Mouse (Mus musculus): Measurements from ENCODE around the gene Slc35g2. TPM values are rescaled to one million over a fixed set of nuclear protein-coding genes. Genes with fewer than 3 reads are reported as not detected.

Slc35g2 gene
- polyA plus RNA-seq (2017; shearing (Covaris generic)) = 1 to 10 TPM; 1.0 to 1.1 TPM

DNA sequence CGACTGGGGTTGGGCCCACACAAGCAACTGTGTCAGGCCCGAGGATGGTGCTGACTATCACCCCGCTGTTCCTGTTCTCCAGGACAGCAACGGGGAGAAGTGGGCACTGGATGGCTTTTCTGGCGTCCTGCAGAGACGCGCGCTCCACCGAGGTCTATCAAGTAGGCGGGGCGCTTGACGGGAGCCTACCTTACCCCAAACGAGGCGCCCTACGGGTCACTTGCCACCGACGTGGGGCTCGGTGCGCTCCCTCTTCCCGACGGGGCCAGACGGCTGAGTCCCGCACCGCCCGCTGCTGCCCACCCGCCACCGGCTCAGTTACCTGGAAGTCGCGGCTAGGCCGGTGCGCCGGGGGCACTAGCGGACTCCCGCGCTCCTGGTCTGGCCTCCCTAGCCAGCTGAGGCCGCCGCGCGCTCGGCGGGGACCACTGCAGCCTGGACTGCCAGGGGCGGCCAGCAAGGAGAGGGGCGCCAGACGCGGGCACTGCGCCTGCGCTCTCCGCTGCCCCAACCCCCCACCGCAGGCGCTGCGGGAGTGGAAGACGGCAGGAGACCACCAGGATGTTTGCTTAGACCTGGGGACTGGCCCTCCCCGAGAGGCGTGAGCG lies at the start of gene Slc35g2:
Gene Slc35g2 (minus strand): TSS at position 465 of the 608 bp plus-strand sequence.
- ATAC-seq = no peak

DNA sequence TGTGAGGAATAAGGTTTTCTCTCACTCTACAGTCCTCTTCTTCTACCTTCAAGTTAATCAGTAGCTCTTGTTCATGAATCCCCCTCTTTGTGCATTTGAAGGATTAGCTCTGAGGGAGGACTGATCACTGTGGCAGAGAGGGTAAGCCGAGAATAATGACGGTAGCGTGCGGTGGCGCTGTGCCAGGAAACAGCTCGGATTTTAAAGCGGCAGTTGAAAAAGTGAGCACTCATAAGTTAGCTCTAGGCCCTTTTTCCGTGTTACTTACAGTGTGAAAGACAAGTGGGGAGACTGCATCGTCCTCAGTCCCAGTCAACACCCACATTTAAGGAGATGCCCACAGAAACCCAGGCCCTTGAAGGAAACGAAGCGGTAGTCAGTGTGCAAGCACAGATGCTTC lies 46.1 kb upstream of the Slc35g2 start:
- ATAC-seq = no peak

DNA sequence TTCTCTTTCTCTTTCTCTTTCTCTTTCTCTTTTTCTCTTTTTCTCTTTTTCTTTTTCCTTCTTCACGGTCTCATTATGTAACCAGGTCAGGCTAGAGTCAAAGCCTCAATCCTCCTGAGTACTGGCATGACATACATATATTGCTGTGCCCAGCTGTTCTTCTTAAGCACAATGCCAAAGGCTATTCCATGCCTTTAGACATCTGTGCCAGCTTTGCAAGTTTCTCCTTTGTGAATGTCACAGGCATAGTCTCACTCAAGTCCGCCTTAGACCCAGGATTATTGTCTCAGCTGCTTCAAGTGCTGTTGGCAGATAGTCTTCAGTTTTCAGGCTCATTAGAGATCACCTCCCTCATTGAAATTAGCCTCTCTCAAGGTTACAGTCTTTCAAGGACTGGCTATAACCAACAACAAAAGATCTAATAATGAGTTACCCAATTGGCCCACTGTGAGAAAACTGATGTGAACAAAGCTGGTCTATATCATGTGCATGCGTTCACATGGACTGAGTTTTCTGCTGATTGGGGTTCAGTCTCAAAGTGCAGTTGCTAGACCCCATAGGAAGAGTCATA lies 42.7 kb upstream of the Slc35g2 start:
- no peak for ATAC-seq

DNA sequence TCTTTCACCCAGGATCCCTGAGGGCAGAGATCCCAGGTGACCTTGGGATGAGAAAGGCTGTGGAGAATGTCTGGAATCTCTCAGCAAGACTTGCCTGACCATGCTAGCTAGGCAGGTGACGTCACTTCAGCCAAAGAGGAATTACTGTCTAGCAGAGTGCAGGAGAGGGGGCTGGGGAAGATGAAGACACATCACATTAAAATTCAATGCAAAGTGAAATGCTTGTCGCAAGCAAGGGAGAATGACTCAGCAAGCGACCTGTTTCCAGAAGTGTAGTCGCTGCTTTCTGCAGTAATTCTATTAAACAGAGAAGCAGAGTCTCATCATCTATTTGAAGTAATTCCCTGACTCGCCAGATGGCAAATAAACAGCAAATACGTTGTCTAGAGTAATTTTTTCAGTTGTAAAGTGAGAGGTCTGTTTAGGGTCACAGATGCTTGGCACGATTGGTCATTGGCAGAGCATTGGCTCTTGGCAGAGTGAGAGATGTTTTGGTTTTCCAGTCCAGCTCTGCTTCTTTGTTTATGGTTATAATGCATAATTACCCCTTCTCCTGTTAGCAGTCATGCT lies 35.2 kb upstream of the Slc35g2 start:
- no peak for ATAC-seq

DNA sequence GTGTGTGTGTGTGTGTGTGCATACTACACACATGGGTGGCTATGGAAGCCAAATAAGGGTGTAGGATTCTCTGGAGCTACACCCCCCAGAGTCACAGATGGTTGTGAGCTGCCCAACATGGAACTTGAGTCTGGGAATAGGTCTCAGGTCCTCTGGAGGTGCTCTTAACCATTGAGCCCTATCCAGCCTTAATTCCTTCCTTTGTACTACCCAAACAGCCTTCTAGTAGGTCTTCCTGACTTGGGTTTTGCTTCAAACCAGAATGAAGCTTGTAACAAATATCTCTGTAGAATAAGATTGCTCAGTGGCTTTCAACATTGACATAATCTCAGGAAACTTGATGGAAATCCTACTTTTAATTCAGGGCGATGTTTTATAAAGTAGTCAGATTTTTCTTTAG lies 34.6 kb upstream of the Slc35g2 start:
- ATAC-seq = no peak

DNA sequence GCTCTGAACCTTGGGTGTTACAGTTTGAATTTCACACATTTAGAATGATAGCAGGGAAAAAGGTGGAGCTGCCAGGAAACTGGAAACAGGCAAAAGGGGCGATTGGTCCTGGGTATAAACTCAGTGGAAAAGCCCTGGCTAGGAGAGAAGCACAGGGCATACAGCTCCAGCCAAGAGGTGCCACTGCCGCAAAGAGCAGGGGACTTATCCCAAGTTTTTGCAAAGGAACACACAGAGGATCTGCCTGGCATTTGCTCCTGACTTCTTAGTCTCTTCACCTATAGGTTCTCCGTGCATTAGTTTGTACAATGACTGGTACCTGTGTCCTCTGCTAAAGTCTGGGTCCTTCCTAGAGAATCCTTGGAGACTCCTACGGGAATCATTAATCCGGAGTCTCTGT lies 32.3 kb upstream of the Slc35g2 start:
- no peak for ATAC-seq

DNA sequence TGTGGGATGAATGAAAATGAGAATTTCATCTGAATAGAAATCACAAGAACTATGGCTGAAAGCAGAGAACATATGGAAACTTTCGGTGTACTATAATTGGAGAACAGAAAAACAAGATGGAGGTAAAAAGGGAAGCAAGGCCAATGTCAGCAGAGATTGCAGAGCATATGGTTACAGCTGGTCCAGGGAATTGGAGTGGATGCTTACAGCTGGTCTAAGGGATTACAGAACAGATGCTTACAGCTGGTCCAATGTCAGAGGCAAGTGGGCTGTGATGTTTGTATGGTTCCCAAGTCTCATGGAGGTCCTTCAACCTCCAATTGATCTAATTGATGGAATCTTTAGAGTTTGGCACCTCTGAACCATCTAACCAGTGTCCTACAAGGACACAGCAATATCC lies 31.2 kb upstream of the Slc35g2 start:
- no peak for ATAC-seq

DNA sequence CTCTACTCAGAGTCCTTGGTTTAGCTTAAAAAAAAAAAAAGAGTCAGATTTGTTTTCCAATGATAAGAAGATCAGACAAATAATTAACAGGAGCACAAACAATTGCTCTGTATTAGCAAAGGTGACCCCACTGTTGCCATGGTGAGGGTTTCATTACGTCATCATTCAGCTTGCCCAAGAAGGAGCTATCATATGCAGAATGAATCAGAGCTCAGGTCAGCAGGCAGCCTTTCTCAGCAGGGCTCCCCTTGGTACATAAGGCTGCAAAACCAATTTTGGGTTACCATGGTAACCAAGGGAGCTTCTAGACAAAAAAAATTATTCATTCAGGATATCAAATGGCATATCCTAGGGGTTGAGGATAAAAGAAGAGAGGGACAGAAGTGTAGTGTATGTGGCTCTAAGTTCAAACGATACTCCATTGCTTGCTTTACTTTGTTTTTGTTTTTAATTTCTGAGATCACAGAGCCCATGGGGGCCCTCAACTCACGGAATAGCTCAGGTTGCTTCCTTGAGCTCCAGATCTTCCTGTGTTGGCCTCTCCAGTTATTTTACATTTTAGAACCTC lies 29.0 kb upstream of the Slc35g2 start:
- no peak for ATAC-seq

DNA sequence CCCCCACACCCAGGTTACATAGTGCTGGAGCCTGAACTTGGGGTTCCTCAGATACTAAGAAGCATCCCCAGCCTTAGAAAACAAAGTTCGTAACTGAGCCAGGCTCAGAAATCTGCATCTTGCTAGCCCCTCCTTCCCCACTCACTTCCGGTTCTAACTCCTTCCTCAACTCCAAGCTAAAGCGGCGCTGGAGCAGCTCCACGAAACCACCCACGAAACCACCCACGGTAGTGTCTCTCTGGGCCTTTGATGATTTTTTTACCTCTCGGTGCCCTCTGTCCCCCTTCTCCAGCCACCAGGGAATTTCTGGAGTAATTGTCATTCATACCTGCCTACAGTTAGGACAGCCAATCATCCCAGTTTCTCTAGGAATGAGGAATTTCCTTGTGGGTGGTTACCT lies 26.7 kb upstream of the Slc35g2 start, which contains the start of gene Stag1:
Gene Stag1 (plus strand): TSS at position 253 of the 400 bp plus-strand sequence.
- no peak for ATAC-seq

DNA sequence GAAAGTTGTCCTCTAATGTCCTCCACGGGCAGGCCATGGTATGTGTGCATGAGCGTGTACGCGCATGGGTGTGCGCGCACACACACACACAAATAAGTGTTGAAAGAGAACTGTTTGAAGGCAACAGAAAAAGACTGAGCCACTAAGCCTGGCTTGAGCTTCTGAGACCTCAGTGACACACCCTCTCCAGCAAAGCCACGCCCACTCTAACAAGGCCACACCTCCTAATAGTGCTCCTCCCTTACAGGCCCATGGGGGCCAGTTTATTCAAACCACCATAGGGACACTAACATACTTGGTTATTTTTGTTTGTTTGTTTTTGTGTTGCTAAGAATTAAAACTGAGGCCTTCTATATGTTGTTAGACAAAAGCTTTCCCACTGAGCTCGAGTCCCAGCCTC lies 25.4 kb upstream of the Slc35g2 start:
- ATAC-seq = no peak

DNA sequence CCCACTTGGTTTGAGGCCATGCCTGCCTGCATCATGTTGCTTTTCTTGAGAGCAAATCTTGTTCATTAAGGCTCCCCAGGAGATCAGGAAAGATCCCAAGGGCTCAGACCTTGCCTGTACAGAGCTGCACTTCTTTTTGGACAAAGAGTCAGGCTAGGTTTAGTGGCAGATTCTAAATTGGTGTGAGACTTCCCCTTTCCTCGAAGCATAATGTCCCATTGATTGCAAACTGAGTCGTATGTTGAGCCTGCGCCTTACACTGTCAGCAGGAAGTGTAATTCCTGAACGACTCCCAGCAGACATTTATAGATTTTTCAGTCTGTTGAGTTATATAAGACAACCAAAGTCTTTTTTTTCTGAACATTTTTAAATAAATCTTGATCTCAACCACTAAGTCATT lies 19.6 kb upstream of the Slc35g2 start:
- ATAC-seq = no peak

DNA sequence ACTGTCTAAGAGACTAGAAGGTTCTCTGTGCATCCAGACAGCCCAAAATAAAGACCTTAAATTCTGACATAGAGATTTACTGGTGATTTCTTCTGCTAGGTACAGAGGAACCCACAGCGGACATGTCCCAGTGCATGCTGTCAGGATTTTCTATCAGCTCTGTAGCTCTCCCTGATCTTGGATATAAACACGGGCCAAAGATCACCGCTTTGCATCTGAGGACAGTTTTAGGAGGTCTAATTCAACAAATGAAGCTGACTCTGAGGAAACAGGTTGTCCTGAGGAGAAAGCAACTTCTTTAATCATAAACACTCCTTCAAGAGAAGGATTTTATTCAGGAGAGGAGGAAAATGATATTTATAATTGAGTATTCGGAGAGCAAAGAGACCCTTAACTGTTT lies 13.1 kb upstream of the Slc35g2 start:
- no peak for ATAC-seq

DNA sequence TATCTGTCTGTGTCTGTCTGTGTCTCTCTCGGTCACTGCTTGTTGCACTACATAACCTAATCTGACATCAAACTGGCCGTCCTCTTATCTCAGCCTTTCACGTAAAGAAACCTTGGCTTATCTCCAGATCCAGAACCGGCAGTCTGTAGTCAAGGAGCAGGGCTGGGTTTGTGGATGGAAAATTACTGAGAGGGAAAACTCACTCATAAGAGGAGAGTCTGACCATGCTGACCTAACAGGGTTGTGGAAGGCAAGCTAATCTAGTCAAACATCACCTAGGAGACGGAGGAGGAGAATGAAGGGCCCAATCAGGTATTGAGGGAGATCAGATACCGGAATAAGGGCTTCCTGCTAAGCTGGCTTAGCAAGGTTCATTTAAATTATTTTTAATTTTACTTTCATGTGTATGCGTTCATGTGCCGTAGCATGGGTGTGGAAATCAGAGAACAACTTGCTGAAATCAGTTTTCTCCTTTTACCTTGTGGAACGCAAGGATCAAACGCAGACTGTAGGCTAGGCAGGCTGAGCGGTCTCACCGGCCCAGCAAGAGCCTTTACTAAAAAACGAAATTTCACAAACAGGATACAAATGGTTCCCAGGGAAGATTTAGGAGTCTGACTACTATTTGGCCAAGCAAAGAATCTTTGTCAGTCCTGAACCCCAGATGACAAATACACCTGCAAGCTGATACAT lies 12.1 kb upstream of the Slc35g2 start:
- no peak for ATAC-seq

DNA sequence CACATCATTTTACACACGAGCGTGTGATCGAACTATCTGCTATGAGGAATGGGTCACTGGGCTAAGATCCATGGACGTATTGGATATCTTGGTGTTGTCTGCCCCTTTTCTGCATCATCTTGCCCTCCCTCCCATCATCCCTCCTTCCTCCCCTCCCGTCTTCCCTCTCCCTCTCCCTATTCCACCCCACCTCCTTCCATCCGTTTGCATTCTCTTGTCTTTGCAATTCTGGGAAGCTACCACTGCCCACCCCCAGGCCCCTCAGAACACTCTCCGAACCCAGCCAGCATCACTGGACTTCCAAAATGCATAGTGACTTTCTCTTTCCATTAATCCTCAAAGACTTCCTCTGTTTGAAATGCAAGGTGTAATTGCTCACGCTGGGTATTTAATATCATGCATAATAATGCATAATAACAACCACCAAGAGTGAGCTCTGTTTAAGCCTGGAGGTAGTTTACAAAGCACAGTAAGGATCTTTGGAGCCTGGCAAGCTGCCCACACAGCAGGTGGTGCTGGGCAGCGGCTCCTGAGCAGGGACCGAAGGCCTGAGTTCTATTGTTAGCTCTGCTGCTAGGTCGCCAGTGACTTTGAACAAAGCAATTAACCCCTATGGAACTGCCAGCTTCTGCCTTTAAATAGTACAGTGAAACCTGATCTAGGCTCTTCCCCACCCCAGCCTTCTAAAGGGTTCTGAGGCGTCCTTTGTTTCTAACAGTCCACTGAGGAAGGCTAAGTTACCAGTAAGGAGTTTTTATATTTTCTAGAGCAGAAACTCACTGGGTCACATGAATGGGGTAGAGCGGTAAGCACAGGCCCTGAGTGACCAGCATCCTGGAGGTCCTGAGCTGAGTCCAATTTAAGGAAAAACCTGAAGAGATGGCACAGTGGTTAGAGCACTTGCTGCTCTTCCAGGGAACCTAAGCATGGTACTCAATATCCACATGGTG lies 10.9 kb upstream of the Slc35g2 start:
- no peak for ATAC-seq

DNA sequence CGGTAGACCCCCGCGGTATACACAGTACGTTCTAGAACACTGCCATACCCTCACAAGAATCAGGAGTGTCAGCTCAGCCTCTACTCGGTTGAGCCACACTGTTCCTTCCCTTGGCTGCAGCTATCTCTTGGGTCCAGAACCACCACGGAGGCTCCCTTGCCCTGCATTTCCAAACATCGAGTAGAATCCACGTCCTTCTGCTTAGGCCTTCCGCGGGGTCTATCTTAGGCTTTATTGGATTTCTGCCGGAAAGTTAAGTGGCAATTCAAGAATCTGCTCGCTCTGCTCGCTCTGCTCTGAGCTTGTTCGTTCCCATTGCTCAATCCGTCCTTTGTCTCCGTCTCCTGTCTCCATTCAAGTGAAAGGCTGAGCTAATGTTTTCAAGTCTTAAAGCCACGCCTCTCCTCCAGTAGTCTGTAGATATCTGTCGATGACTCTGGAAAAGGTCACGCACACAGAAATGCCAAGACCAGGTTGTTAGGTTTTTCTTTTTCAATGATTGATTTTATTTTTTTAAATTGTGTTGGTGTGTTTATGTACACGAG lies 9.4 kb upstream of the Slc35g2 start:
- ATAC-seq = no peak

DNA sequence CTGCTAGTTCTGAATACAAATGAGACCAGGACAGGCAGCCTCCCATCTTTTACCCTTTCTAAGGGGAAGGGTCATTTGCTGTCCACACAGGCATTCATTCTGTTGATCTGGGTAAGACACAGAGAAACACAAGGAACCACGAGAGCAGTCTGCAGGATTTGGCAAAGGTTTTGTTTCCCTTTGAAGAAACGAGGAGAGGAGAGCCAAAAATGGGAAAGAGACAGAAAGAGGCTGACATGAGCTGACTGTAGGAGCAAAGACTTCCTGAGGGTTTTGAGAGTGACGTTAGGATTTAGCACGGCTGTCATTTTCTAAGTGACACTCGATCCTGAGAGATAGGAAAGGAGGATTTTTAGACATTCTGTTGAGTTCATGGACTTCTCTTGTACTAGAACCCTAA lies 3.1 kb upstream of the Slc35g2 start:
- ATAC-seq = no peak

DNA sequence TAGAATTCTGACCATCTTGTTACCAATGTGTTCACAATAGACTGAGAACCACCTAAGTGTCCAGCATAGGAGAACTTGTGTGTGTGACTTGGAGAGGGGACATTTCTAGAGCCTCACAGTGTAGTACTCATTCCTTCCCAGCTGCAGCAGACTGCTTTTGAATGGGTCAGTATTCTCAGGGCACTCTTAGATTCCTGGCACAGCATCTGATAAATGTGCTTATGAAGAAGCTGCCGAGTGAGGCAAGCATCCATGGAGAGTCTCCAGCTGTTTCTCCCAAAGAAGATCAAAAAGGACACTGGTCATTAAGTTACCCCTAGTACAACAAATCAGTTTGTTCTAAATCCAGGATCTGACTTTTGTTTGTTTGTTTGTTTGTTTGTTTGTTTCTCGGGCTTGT lies 2.4 kb upstream of the Slc35g2 start:
- ATAC-seq = no peak

DNA sequence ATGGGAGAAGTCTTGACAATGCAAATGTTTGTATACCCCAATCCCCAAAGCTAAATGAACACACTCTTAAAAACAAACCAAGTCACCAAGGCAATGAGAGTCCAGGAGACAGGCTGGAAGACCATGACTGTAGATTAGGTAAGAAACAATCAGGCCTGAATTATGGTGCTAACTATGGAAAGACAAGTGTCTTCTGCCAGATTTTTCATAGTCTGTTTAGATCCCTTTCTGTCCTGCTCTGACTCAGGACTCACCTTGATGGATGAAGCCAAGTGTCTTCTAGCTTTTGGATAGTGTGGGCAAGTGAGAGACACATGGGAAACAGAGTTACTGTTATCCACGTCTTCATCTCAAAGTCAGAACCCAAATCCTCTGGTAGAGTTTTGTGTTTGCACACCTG lies 621 bp upstream of the Slc35g2 start:
- ATAC-seq = no peak

DNA sequence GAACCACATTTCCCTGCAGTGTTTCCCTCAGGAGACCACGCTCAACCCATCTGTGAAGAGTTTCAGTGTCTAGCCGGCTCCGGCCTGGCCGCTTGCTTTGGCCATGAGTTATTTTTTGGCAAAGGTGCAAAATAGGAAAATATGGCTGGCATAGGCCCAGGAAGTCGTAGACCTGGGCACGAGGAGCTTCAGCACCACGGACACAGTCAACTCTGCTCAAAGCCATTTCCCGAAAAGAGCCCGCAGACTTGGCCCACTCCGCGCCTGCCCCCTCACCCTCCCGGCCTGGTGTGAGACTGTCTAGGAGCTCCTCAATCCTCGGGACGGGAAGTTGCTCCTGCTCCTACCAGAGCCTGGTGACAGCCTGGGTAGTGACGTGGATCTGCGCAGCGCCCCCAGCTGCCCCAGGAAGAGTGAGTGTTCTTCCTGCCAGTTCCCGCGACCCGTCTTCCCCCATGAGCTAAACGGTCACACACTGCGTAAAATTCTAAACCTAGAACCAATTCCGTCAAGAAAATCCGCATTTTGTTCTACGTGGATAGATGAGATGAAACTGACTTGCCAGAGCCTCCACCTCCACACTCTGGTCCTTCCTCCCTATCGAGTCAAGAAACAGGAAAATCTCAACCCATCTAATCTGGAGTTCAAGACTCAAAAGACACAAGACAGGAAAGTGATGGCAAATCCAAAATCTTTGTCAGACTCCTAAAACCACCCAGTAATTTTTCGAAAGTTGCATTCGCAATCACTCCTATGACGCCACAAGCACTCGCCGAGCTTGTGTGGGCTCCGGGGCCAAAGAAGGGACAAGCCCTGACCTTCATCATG lies 878 bp downstream of the Slc35g2 start:
- ATAC-seq = peak; percentile 53

DNA sequence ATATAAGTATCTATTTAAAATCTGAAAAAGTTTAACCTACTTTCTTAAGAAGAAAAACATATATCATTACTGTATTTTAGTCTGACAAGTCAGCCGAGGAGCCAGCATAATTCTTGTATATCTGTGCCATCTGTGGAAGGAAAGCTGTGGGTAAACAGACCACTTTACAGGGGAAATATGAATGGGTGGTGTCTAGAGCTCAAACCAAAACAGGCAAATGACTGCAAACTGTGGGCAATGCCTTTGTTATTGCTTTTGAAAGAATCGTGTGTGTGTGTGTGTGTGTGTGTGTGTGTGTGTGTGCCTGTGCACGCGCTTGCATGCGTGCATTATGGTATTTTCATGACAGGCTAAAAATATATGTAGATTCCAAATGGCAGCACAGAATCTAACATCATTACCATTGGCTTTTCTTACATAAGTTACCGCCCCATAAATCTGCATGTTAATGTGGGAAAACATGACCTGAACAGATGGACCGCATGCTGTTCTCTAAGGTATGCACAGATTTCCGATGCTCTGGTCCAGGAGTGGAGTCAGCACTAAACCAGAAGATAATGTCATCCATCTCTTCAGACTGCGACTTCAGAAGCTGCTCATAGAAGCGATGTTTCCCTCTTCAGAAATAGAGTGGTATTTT lies 10.5 kb downstream of the Slc35g2 start:
- no peak for ATAC-seq

DNA sequence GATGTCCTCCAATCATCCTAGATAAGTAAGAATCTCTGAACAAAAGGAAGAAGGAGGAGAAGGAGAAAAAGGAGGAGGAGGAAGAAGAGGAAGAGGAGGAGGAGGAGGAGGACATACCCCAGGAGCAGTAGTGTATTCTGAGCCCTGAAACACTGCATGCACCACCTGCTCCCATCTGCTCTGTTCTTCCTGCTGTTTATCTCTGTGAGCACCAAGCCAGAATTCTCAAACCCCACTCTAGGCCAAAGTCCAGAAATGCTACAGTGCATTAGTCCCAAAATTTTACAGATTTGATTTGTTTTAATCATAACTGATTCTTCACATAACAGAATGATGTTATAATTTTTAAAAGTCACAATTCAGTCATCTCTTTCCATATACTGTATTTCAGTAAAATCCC lies 11.9 kb downstream of the Slc35g2 start:
- no peak for ATAC-seq
